Mouse (Mus musculus): ENCODE measurements around the gene Prune1. TPM values are rescaled to one million over a fixed set of nuclear protein-coding genes. Genes with fewer than 3 reads are reported as not detected.

Prune1 gene
- polyA plus RNA-seq, 1 experiment from 2014 or later = 29.8 TPM

- Histone ChIP-seq H3K4me2 (ENCODE audit: low read length) (peak overlapping the region; percentile 89), H3K9me3 (ENCODE audit: control insufficient read depth, low read length) (no peaks in the 10 kb centered on the region), H3K27me3 (ENCODE audit: control insufficient read depth, insufficient read depth, low read length) (no peaks in the 10 kb centered on the region), H3K36me3 (ENCODE audit: control insufficient read depth, insufficient read depth, low read length) (peaks cover 24% of the 10 kb centered on the region), H3K9ac (ENCODE audit: low read length) (peak overlapping the region; percentile 94), H3K4me1 (ENCODE audit: control insufficient read depth in 2 of 2, insufficient read depth in 2 of 2, low read length in 2 of 2) (peaks cover 3 to 16% of the 10 kb centered on the region in 2 experiments), H3K4me3 (ENCODE audit: control insufficient read depth in 1 of 2, insufficient read depth in 1 of 2, low read depth in 1 of 2, low read length in 2 of 2) (peak overlapping the region in 1 of 2 experiments; percentile 83; a peak in 1 of 4 replicates), H3K27ac (replicated peaks in 1 of 2; ENCODE audit: control insufficient read depth in 1 of 2, insufficient read depth in 1 of 2, low read depth in 2 of 2, low read length in 2 of 2) (no peak overlapping the region)
- 89% methylated on average over 12 of the region's 12 CpGs for WGBS
- no peak for ATAC-seq (ENCODE audit: insufficient number of reproducible peaks, insufficient read depth, low FRiP score, low read depth)
Observed at GRCm38 (mm10) chr3:95284501-95285281, 2.8 kb upstream of the Prune1 start.

DNA sequence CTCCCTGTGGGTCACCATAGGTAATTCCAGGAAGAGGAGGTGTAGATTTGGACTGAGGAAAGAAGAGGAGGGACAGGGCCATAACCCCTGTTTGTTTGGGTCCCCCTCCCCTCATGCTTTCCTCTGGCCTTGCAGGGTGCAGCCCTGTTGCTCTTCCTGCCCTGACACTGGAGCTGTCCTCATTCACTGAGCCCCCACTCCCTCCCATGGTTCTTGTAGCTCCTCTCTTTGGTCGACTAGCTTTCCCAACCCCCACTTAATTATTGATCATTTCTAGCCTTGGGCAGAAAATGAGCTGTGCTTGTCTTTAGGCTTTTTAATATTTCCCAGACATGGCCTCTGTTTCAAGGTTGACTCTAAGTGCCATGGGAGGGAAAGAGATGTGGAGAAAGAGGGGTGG, 2.2 kb upstream of the Prune1 start:
- no peak for ATAC-seq (ENCODE audit: insufficient number of reproducible peaks, insufficient read depth, low FRiP score, low read depth)
- Histone ChIP-seq H3K9ac (ENCODE audit: low read length) (peak overlapping the region; percentile 94), H3K9me3 (ENCODE audit: control insufficient read depth, low read length) (no peaks in the 10 kb centered on the region), H3K4me1 (ENCODE audit: control insufficient read depth in 2 of 2, insufficient read depth in 2 of 2, low read length in 2 of 2) (peaks cover 3 to 16% of the 10 kb centered on the region in 2 experiments), H3K4me3 (ENCODE audit: control insufficient read depth in 1 of 2, insufficient read depth in 1 of 2, low read depth in 1 of 2, low read length in 2 of 2) (peak overlapping the region; percentile 82 to 83; a peak in 3 of 4 replicates), H3K4me2 (ENCODE audit: low read length) (peak overlapping the region; percentile 89), H3K27me3 (ENCODE audit: control insufficient read depth, insufficient read depth, low read length) (no peaks in the 10 kb centered on the region), H3K27ac (replicated peaks in 1 of 2; ENCODE audit: control insufficient read depth in 1 of 2, insufficient read depth in 1 of 2, low read depth in 2 of 2, low read length in 2 of 2) (peak overlapping the region in 1 of 2 experiments; percentile 96; a peak in 1 of 4 replicates), H3K36me3 (ENCODE audit: control insufficient read depth, insufficient read depth, low read length) (peaks cover 19% of the 10 kb centered on the region)
- WGBS = 8% methylated on average over 1 of the region's 1 CpGs

GRCm38 (mm10) chr3:95283589-95283941, 1.7 kb upstream of the Prune1 start:
- Histone ChIP-seq H3K27me3 (ENCODE audit: control insufficient read depth, insufficient read depth, low read length) (no peaks in the 10 kb centered on the region), H3K4me2 (ENCODE audit: low read length) (peak overlapping the region; percentile 89), H3K9me3 (ENCODE audit: control insufficient read depth, low read length) (no peaks in the 10 kb centered on the region), H3K36me3 (ENCODE audit: control insufficient read depth, insufficient read depth, low read length) (peaks cover 16% of the 10 kb centered on the region), H3K4me3 (ENCODE audit: control insufficient read depth in 1 of 2, insufficient read depth in 1 of 2, low read depth in 1 of 2, low read length in 2 of 2) (peak overlapping the region; percentile 82 to 83), H3K4me1 (ENCODE audit: control insufficient read depth in 2 of 2, insufficient read depth in 2 of 2, low read length in 2 of 2) (peaks cover 3 to 16% of the 10 kb centered on the region in 2 experiments), H3K27ac (replicated peaks in 1 of 2; ENCODE audit: control insufficient read depth in 1 of 2, insufficient read depth in 1 of 2, low read depth in 2 of 2, low read length in 2 of 2) (peak overlapping the region; percentile 96 to 99), H3K9ac (ENCODE audit: low read length) (peak overlapping the region; percentile 94)
- no peak for ATAC-seq (ENCODE audit: insufficient number of reproducible peaks, insufficient read depth, low FRiP score, low read depth)
- WGBS = under 1% methylated on average over 7 of the region's 7 CpGs

- Histone ChIP-seq H3K27ac (replicated peaks in 1 of 2; ENCODE audit: control insufficient read depth in 1 of 2, insufficient read depth in 1 of 2, low read depth in 2 of 2, low read length in 2 of 2) (peak overlapping the region; percentile 96 to 99), H3K4me1 (ENCODE audit: control insufficient read depth in 2 of 2, insufficient read depth in 2 of 2, low read length in 2 of 2) (peaks cover 3 to 19% of the 10 kb centered on the region in 2 experiments), H3K36me3 (ENCODE audit: control insufficient read depth, insufficient read depth, low read length) (peaks cover 10% of the 10 kb centered on the region), H3K27me3 (ENCODE audit: control insufficient read depth, insufficient read depth, low read length) (no peaks in the 10 kb centered on the region), H3K9me3 (ENCODE audit: control insufficient read depth, low read length) (no peaks in the 10 kb centered on the region), H3K4me3 (ENCODE audit: control insufficient read depth in 1 of 2, insufficient read depth in 1 of 2, low read depth in 1 of 2, low read length in 2 of 2) (peak overlapping the region; percentile 82 to 83), H3K4me2 (ENCODE audit: low read length) (peak overlapping the region; percentile 89), H3K9ac (ENCODE audit: low read length) (peak overlapping the region; percentile 94)
- WGBS = under 1% methylated on average over 49 of the region's 51 CpGs
- peak; percentile 62 for ATAC-seq (ENCODE audit: insufficient number of reproducible peaks, insufficient read depth, low FRiP score, low read depth)
Observed at GRCm38 (mm10) chr3:95282865-95283588, 1.2 kb upstream of the Prune1 start.

DNA sequence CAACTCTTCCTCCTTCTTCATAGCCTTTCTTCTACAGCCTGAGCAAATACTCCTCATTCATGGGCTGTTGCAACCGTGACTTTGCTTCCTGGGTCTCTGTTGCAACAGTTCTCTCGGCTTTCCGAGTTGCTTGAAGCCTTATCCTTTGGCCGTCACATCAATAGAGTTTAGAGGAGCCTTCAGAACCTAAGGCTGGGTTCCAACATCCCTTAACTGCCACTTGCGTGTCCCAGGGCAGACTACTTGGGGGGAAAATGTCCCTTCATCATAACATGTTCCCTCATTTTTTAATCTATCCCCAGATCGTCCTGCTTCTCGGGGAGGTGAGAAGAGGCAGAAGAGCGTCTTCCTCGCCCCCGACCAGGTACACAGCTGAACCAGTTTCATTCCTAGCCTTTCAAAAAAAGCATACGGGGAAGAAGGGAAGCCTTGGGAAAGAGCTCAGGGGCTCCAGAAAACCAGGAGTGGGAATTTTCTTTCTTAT, 547 bp upstream of the Prune1 start:
- WGBS = 1% methylated on average over 11 of the region's 11 CpGs
- no peak for ATAC-seq (ENCODE audit: insufficient number of reproducible peaks, insufficient read depth, low FRiP score, low read depth)

GRCm38 (mm10) chr3:95280747-95281146, 1.1 kb downstream of the Prune1 start:
- Histone ChIP-seq H3K4me1 (ENCODE audit: control insufficient read depth in 2 of 2, insufficient read depth in 2 of 2, low read length in 2 of 2) (peaks cover 8 to 30% of the 10 kb centered on the region in 2 experiments), H3K9me3 (ENCODE audit: control insufficient read depth, low read length) (no peaks in the 10 kb centered on the region), H3K4me3 (ENCODE audit: control insufficient read depth in 1 of 2, insufficient read depth in 1 of 2, low read depth in 1 of 2, low read length in 2 of 2) (peak overlapping the region; percentile 83 to 96), H3K27me3 (ENCODE audit: control insufficient read depth, insufficient read depth, low read length) (no peaks in the 10 kb centered on the region), H3K36me3 (ENCODE audit: control insufficient read depth, insufficient read depth, low read length) (no peaks in the 10 kb centered on the region; the same call in 1 of the 2 replicates), H3K9ac (ENCODE audit: low read length) (peak overlapping the region; percentile 94), H3K4me2 (ENCODE audit: low read length) (peak overlapping the region; percentile 89), H3K27ac (replicated peaks in 1 of 2; ENCODE audit: control insufficient read depth in 1 of 2, insufficient read depth in 1 of 2, low read depth in 2 of 2, low read length in 2 of 2) (peak overlapping the region; percentile 91 to 96)
- no peak for ATAC-seq (ENCODE audit: insufficient number of reproducible peaks, insufficient read depth, low FRiP score, low read depth)
- WGBS = 16% methylated on average over 8 of the region's 8 CpGs

More for the DNA sequence above, 547 bp upstream of the Prune1 start:
- Histone ChIP-seq H3K27ac (replicated peaks in 1 of 2; ENCODE audit: control insufficient read depth in 1 of 2, insufficient read depth in 1 of 2, low read depth in 2 of 2, low read length in 2 of 2) (peak overlapping the region; percentile 96 to 99), H3K36me3 (ENCODE audit: control insufficient read depth, insufficient read depth, low read length) (peaks cover 4% of the 10 kb centered on the region; the same call in 1 of the 2 replicates), H3K9ac (ENCODE audit: low read length) (peak overlapping the region; percentile 94), H3K4me3 (ENCODE audit: control insufficient read depth in 1 of 2, insufficient read depth in 1 of 2, low read depth in 1 of 2, low read length in 2 of 2) (peak overlapping the region; percentile 82 to 83), H3K27me3 (ENCODE audit: control insufficient read depth, insufficient read depth, low read length) (no peaks in the 10 kb centered on the region), H3K4me2 (ENCODE audit: low read length) (peak overlapping the region; percentile 89), H3K4me1 (ENCODE audit: control insufficient read depth in 2 of 2, insufficient read depth in 2 of 2, low read length in 2 of 2) (peaks cover 5 to 23% of the 10 kb centered on the region in 2 experiments), H3K9me3 (ENCODE audit: control insufficient read depth, low read length) (no peaks in the 10 kb centered on the region)

- H3K4me3 ChIP-seq (ENCODE audit: control insufficient read depth in 1 of 2, insufficient read depth in 1 of 2, low read depth in 1 of 2, low read length in 2 of 2) = no peak overlapping the region
- H3K27me3 ChIP-seq (ENCODE audit: control insufficient read depth, insufficient read depth, low read length) = no peaks in the 10 kb centered on the region
- WGBS = 27% methylated on average over 1 of the region's 1 CpGs
- H3K27ac ChIP-seq (replicated peaks in 1 of 2; ENCODE audit: control insufficient read depth in 1 of 2, insufficient read depth in 1 of 2, low read depth in 2 of 2, low read length in 2 of 2) = peak overlapping the region; percentile 29 to 68; a peak in 3 of 4 replicates
- H3K9me3 ChIP-seq (ENCODE audit: control insufficient read depth, low read length) = no peaks in the 10 kb centered on the region
- peak overlapping the region; percentile 12; the same call in 1 of the 2 replicates for H3K9ac ChIP-seq (ENCODE audit: low read length)
- H3K4me1 ChIP-seq (ENCODE audit: control insufficient read depth in 2 of 2, insufficient read depth in 2 of 2, low read length in 2 of 2) = peaks cover 5 to 35% of the 10 kb centered on the region in 2 experiments
- H3K4me2 ChIP-seq (ENCODE audit: low read length) = 0 out of 2 replicates have a peak overlapping the region, but pooled peaks have one; percentile 8
- ATAC-seq (ENCODE audit: insufficient number of reproducible peaks, insufficient read depth, low FRiP score, low read depth) = no peak
- H3K36me3 ChIP-seq (ENCODE audit: control insufficient read depth, insufficient read depth, low read length) = no peaks in the 10 kb centered on the region
Observed at GRCm38 (mm10) chr3:95277149-95277551, 4.7 kb downstream of the Prune1 start.
